Mouse (Mus musculus) hindlimb bud, embryonic 11.5 days (tissue): ENCODE results near the gene Ribc2.

ENCODE experiments used
- DNase-seq: peaks from one replicate; pipeline ENCODE4 v3.0.0-alpha.2; 2012; ENCODE audit warnings: low read depth, low spot score; ENCODE audit errors: extremely low spot score

Ribc2 gene

DNA sequence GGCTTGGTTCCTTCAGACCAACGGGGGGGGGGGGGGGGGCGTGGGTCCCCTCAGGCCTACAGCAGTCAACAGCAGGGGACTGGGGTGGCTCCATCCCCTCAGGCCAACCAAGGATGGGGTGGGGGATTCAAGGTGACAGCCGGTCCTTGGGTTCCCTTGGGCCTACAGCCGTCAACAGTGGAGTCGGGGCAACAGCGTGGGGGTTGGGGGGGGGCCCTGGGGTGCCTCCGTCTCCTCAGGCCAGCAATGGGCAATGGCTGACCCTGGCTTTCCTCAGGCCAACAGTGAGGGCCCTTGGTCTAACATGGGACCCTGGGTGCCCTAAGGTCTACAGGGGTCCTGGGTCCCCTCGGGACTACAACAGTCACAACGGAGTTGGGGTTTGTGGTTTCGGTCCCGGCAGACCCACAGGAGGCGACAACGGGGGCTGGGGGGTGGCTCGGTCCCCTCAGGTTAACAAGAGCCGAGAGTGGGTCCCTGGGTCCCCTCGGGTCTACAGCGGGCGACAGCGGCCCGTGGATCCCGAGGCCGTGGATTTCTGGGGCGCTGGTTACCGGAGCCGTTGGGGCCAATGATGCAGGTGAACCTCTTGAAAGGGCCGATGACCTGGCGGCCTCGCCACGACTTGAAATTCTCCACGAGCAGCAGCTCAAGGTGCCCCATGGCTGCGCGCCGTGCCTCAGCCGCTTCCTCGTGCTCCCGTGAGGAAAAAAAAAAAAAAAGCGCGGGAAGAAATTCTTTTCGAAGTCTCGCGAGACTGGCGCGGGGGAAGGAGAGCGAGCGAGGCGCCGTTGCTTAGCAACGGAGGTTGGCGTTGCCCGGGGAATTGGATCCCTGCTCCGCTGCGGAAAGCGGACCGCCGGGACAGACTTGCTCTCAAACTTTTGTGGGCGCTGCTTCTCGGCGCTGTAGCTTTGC, at the start of gene Ribc2, which contains the start of gene Smc1b:
Ribc2 (plus strand) TSS at position 804 of the 918 bp plus-strand sequence.
Smc1b (minus strand) TSS at position 690 of the 918 bp plus-strand sequence.
- DNase-seq: peak; percentile 69

DNA sequence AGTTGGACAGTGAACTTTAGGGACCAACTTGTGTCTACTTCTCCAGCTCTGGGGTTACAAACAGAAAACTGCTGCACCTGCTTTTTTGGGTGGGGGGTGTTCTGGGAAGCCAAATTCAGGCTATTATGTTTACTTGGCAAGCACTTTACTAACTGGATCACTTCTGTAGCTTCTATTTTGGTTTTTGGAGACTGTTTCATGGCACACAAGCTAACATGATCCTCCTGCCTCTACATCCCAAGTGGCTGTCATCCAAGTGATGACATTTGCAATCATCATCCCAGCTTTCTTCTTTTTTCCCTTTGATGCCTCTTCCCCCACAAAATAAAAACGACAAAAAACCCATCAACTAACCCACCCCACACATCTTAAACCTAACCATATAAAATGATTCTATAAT, 46.2 kb upstream of the Ribc2 start:
- DNase-seq: no peak

GRCm38 (mm10) chr15:85132193-85132520, 279 bp downstream of the Ribc2 start:
- DNase-seq: no peak

- DNase-seq: no peak
Observed at GRCm38 (mm10) chr15:85135143-85135542, 3.3 kb downstream of the Ribc2 start.

GRCm38 (mm10) chr15:85141290-85141689, 9.4 kb downstream of the Ribc2 start:
- DNase-seq: no peak

GRCm38 (mm10) chr15:85142441-85142840, 10.6 kb downstream of the Ribc2 start:
- no peak for DNase-seq

DNA sequence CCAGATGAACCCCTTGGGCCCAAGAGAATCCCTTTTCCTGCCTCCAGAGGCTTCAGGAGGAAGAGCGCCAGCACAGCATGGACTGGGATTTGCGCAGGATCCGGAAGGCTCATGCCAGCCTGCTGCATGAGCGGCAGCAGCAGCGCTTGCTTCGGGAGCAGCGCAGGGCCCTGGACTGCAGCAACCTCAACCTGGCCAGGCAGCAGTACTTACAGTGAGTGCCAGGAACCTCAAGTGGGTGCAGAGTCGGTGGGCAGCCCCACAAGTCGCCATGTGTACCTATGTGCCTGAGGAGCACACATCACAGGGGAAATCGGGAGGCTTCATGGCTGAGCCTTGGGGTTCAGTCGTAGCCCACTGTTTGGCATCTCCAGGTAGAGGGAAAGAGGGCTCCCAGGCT, 11.3 kb downstream of the Ribc2 start:
- no peak for DNase-seq

DNA sequence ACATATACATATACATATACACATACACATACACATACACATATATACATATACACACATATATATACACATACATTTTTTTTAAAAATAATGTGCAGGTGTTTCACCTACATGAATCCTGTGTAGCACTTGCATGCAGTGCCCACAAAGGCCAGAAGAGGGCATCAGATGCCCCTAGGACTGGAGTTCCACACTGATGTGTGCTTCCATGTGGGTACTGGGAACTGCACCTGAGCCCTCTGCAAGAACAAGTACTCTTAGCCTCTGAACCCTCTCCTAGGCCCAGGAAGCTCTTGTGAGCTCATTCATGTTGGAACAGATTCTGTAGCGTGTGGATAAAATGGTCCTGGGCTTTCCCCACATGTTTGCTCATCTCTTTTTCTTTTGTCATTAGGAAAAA, 11.9 kb downstream of the Ribc2 start:
- DNase-seq: no peak

DNA sequence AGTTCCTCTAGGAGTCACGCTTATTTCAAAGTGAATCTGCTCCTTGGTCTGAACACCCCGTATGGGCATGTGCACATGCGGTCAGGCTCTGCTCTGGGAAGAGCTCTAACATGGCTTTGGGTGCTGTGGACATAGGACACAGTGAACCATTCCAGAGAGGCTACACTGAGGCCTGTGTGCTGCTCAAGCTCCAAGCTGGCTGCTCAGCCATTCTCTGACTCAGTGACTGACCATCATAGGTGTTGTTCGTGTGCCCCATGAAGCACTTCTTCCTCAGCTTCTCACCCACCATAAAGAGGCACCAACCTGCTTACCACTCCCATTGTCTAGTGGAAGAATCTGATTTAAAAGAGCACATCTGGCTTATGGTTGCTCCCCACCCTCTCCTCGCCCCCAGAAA, 12.4 kb downstream of the Ribc2 start:
- no peak for DNase-seq

DNA sequence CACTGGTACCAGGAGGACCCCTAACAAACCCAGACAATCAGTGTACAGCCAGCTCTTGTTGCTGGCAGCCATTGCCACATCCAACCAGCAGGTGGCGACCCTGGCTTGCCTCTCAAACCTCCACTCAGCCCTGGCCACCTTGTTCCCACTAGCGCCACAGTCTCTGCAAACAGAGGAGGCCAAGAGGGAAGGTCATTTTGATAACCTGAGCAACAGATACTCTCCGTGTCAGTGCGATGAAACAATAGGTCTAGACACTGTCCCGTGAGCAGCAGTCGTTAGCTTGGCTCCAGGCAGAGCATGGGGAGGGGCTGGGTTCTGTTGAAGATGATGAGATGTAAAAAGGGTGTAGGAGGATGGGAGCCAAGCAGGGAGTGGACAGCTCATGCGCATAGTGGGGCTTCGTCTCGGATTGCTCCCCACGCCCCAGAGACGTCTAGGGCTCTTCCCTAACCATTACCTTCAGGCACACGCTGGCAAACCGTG, 19.6 kb downstream of the Ribc2 start:
- no peak for DNase-seq

- DNase-seq: no peak
Observed at GRCm38 (mm10) chr15:85152577-85152976, 20.7 kb downstream of the Ribc2 start.

DNA sequence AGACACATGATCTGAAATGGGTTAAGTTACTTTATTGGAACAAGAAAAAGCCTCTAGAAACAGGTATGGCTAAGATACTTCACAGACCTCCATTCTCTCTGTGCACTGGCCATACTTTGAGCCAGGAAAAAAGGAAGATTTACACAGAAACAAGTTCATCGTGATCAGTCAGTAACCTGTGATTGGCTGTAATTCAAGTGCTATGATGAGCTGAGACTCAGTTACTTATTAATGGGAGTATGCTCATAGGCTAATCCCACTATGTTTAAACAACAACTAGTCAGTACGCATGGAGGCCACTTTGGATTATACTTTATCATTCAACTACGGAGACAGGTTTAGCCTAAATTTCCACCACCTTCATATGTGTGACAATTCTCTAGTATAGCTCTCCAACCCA, 22.2 kb downstream of the Ribc2 start:
- no peak for DNase-seq

DNA sequence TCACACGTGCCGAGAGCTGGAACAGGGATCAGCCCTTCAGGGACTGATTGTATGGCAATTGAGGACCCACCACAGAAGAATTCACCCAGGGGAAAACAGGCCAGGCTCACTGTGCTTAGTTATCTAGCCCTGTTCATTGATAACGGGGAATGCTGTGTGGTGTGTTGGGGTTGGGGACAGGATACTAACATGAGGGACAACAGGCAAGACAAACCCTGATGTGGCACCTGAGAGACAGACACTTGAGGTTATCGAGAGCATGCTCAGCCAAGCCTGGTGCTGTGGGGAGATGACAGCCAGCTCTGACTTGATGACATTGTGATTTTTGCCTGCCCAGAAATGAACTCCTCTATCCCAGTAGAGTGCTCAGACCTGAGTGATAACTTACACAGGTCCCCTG, 24.3 kb downstream of the Ribc2 start:
- no peak for DNase-seq

- no peak for DNase-seq
Observed at GRCm38 (mm10) chr15:85161416-85161815, 29.5 kb downstream of the Ribc2 start.

GRCm38 (mm10) chr15:85162693-85163663, 31.1 kb downstream of the Ribc2 start:
- no peak for DNase-seq

- DNase-seq: no peak
Observed at GRCm38 (mm10) chr15:85166433-85166933, 34.6 kb downstream of the Ribc2 start.

DNA sequence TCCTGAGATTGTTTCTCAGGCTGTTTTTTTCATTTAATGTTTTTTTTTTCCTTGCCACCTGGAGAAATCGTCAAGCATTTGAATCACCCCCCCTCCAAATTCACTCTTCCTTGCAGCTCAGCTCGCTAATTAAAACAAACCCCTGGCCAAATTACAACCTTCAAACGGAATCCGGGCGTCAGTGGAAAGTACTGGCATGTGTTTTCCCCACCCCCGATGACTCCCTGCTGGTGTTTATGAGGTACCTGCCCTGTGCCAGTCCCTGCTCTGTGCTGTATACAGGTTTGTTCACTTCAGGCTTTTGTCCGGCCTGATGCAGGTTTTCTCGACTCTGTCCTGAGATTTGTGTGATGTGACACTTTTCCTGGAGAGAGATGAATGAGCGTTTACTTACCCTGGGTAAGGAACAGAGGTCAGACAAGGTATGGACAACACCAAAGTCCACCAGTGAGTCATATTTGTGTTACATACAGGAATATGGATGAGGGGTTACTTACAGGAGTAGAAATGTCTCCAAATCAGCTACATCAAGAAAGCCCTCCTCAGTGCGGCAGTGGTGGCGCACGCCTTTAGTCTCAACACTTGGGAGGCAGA, 35.3 kb downstream of the Ribc2 start:
- DNase-seq: no peak

DNA sequence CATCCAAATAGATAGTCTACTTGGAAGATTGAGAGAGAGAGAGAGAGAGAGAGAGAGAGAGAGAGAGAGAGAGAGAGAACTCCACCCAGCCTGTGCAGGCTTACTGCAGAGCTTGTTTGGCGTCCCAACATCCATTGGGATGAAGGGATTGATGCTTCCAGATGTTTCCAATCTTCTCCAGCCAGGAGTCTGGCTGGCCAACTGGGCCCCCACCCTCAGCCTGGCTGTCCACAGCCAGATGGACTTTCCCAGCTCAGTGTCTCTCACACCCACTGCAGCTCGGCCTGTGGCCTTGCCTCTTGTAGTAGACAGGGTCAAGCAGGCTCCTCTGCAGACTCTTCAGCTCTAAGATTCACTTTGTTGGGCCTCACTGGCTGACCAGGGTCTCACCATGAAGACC, 40.2 kb downstream of the Ribc2 start:
- DNase-seq: no peak

DNA sequence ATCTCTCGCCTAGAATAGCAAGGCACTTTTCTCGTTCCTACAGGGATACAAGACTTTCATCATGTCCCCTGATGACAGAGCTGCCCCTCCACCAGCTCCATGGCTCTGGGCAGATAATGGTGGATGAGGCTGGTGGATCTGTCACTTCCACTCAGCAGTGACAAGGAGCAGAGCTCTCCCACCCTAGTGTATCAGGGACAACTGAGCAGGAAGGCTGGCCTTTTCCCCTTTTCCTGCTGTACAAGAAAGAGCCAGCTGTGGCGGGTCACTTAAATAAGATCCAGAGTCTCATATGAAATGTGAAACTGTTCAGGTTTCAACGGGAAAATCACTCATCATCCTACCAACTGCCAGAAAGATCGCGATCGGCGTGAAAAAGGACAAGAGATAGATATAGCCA, 41.5 kb downstream of the Ribc2 start:
- no peak for DNase-seq

GRCm38 (mm10) chr15:85174060-85174459, 42.2 kb downstream of the Ribc2 start:
- DNase-seq: no peak

GRCm38 (mm10) chr15:85177576-85177975, 45.7 kb downstream of the Ribc2 start:
- DNase-seq: peak; percentile 97
